Mouse (Mus musculus) lung, postnatal 0 days (tissue): ENCODE measurements at regions not wholly inside any gene's neighbourhood (a gene's known extent, or its start where the extent isn't known, plus 50 kb on each side); places are given as distances from the start of the nearest gene placed in this dataset.

Experiments
- CTCF ChIP-seq: IDR thresholded peaks from 2 replicates; pipeline ENCODE4 v1.5.1; 2016; ENCODE audit warnings: antibody characterized with exemption, mild to moderate bottlenecking
- EP300 ChIP-seq: IDR thresholded peaks from 2 replicates; pipeline ENCODE4 v1.6.1; 2016; ENCODE audit warnings: antibody characterized with exemption, mild to moderate bottlenecking, control low read depth

GRCm38 (mm10) chr16:24159336-24159735 lies 170.7 kb upstream of the Bcl6 start:
- TF ChIP-seq CTCF (no peak), EP300 (no peak)
